Mouse (Mus musculus) MEL (cell line): ENCODE results near the gene Itpr2. TPM values are rescaled to one million over a fixed set of nuclear protein-coding genes. Genes with fewer than 3 reads are reported as not detected.

Source experiments
- DNase-seq: peaks from one replicate; pipeline ENCODE4 v3.0.0; 2011; ENCODE audit warnings: low read depth, low spot score
- H3K27ac ChIP-seq: 2 replicates; pipeline ENCODE4 v1.5.1; 2012; ENCODE audit warnings: low read depth, mild to moderate bottlenecking, control low read depth, low read length, moderate library complexity; ENCODE audit not compliant: control insufficient read depth
- H3K27me3 ChIP-seq, 2 experiments: fragments of 150-350 bp in 1 of 2; sonication (generic) in 1 of 2; 2 replicates each; pipeline ENCODE4 v1.6.1; 2012; ENCODE audit warnings: low read length in 2 of 2, mild to moderate bottlenecking in 2 of 2, improper control_type of control experiment in 1 of 2, moderate library complexity in 1 of 2; ENCODE audit not compliant: insufficient read depth in 2 of 2, control insufficient read depth in 1 of 2
- H3K36me3 ChIP-seq, 2 experiments: 2 replicates each; pipeline ENCODE4 v1.6.1; 2012 to 2014; ENCODE audit warnings: low read length in 2 of 2, improper control_type of control experiment in 1 of 2, inconsistent platforms in 1 of 2, mild to moderate bottlenecking in 1 of 2; ENCODE audit not compliant: insufficient read depth in 2 of 2, control insufficient read depth in 1 of 2
- H3K4me1 ChIP-seq, 2 experiments: fragments of 150-350 bp in 1 of 2; sonication (generic) in 1 of 2; 2 replicates each; pipeline ENCODE4 v1.6.1; 2012; ENCODE audit warnings: low read length in 2 of 2, improper control_type of control experiment in 1 of 2, mild to moderate bottlenecking in 1 of 2; ENCODE audit not compliant: insufficient read depth in 2 of 2, control insufficient read depth in 1 of 2
- H3K4me3 ChIP-seq, 2 experiments: fragments of 150-350 bp in 1 of 2; sonication (generic) in 1 of 2; 2 replicates each; pipeline ENCODE4 v1.5.1; 2012; ENCODE audit warnings: low read depth in 2 of 2, low read length in 2 of 2, mild to moderate bottlenecking in 2 of 2, moderate library complexity in 2 of 2, control low read depth in 1 of 2, improper control_type of control experiment in 1 of 2; ENCODE audit not compliant: control insufficient read depth in 1 of 2, insufficient read depth in 1 of 2
- H3K79me2 ChIP-seq: 2 replicates; pipeline ENCODE4 v1.6.1; 2012; ENCODE audit warnings: mild to moderate bottlenecking, low read length, moderate library complexity; ENCODE audit not compliant: control insufficient read depth, poor library complexity, insufficient read depth
- H3K9ac ChIP-seq: 2 replicates; pipeline ENCODE4 v1.6.1; 2012; ENCODE audit warnings: low read depth, mild to moderate bottlenecking, control low read depth, low read length, moderate library complexity; ENCODE audit not compliant: control insufficient read depth, poor library complexity, severe bottlenecking
- H3K9me3 ChIP-seq: fragments of 150-350 bp; sonication (generic); replicated peaks from 2 replicates; pipeline ENCODE4 v1.6.1; 2012; ENCODE audit warnings: mild to moderate bottlenecking, low read length, improper control_type of control experiment, moderate library complexity; ENCODE audit not compliant: insufficient read depth
- CHD1 ChIP-seq: IDR thresholded peaks from 2 replicates; pipeline ENCODE4 v1.6.1; 2012; ENCODE audit warnings: low read depth, mild to moderate bottlenecking, inconsistent platforms, low read length, improper control_type of control experiment
- CHD2 ChIP-seq: IDR thresholded peaks from 2 replicates; pipeline ENCODE4 v1.6.1; 2011; ENCODE audit warnings: low read length, improper control_type of control experiment
- CTCF ChIP-seq, 3 experiments: IDR thresholded peaks in 2 of 3; conservative IDR thresholded peaks in 1 of 3; 2 replicates each; pipeline ENCODE4 v1.5.1; 2011 to 2012; ENCODE audit warnings: low read length in 3 of 3, low read depth in 2 of 3, mild to moderate bottlenecking in 2 of 3, improper control_type of control experiment in 1 of 3, inconsistent platforms in 1 of 3, mixed read lengths in 1 of 3, moderate library complexity in 1 of 3; ENCODE audit not compliant: control insufficient read depth in 1 of 3, insufficient read depth in 1 of 3, poor library complexity in 1 of 3, severe bottlenecking in 1 of 3
- E2F4 ChIP-seq: IDR thresholded peaks from 2 replicates; pipeline ENCODE4 v1.6.1; 2011; ENCODE audit warnings: low read depth, low read length, improper control_type of control experiment, borderline replicate concordance
- ELF1 ChIP-seq: IDR thresholded peaks from 2 replicates; pipeline ENCODE4 v1.6.1; 2014; ENCODE audit warnings: low read depth, mild to moderate bottlenecking, inconsistent platforms, low read length, improper control_type of control experiment, moderate library complexity
- EP300 ChIP-seq, 2 experiments: IDR thresholded peaks; 2 replicates each; pipeline ENCODE4 v1.6.1; 2011; ENCODE audit warnings: improper control_type of control experiment in 2 of 2, low read length in 2 of 2, low read depth in 1 of 2, mild to moderate bottlenecking in 1 of 2
- GATA1 ChIP-seq: IDR thresholded peaks from 2 replicates; pipeline ENCODE4 v1.6.1; 2011; ENCODE audit warnings: low read depth, low read length, improper control_type of control experiment
- JUND ChIP-seq: IDR thresholded peaks from 2 replicates; pipeline ENCODE4 v1.6.1; 2011; ENCODE audit warnings: low read depth, mild to moderate bottlenecking, improper control_type of control experiment, low read length
- MAFK ChIP-seq: IDR thresholded peaks from 2 replicates; pipeline ENCODE4 v1.6.1; 2011; ENCODE audit warnings: low read depth, mild to moderate bottlenecking, low read length, improper control_type of control experiment, borderline replicate concordance
- MAX ChIP-seq: IDR thresholded peaks from 2 replicates; pipeline ENCODE4 v1.6.1; 2011; ENCODE audit warnings: low read length, improper control_type of control experiment
- MEF2A ChIP-seq: IDR thresholded peaks from 2 replicates; pipeline ENCODE4 v1.6.1; 2014; ENCODE audit warnings: low read depth, mild to moderate bottlenecking, inconsistent platforms, low read length, improper control_type of control experiment; ENCODE audit not compliant: poor library complexity, insufficient replicate concordance, severe bottlenecking; ENCODE audit errors: extremely low read depth
- MYB ChIP-seq: IDR thresholded peaks from 2 replicates; pipeline ENCODE4 v1.6.1; 2011; ENCODE audit warnings: mild to moderate bottlenecking, low read depth, low read length, improper control_type of control experiment
- MYC ChIP-seq: IDR thresholded peaks from 2 replicates; pipeline ENCODE4 v1.6.1; 2011; ENCODE audit warnings: low read depth, mild to moderate bottlenecking, low read length, improper control_type of control experiment, moderate library complexity
- NELFE ChIP-seq: IDR thresholded peaks from 2 replicates; pipeline ENCODE4 v1.6.1; 2011; ENCODE audit warnings: low read depth, low read length, improper control_type of control experiment
- NRF1 ChIP-seq: IDR thresholded peaks from 2 replicates; pipeline ENCODE4 v1.6.1; 2014; ENCODE audit warnings: low read depth, mild to moderate bottlenecking, inconsistent platforms, low read length, improper control_type of control experiment, moderate library complexity; ENCODE audit not compliant: poor library complexity, insufficient read depth, severe bottlenecking
- POLR2AphosphoS5 ChIP-seq: IDR thresholded peaks from 2 replicates; pipeline ENCODE4 v1.6.1; 2012; ENCODE audit warnings: low read depth, borderline replicate concordance, mild to moderate bottlenecking, inconsistent platforms, low read length, moderate library complexity, mixed read lengths
- RCOR1 ChIP-seq: IDR thresholded peaks from 2 replicates; pipeline ENCODE4 v1.6.1; 2012; ENCODE audit warnings: low read depth, mild to moderate bottlenecking, inconsistent platforms, low read length, improper control_type of control experiment
- TAL1 ChIP-seq: IDR thresholded peaks from 2 replicates; pipeline ENCODE4 v1.6.1; 2012; ENCODE audit warnings: mild to moderate bottlenecking, inconsistent platforms, low read length, moderate library complexity, mixed read lengths
- TBP ChIP-seq: IDR thresholded peaks from 2 replicates; pipeline ENCODE4 v1.8.0; 2011; ENCODE audit warnings: low read depth, low read length, improper control_type of control experiment
- TCF12 ChIP-seq: IDR thresholded peaks from 2 replicates; pipeline ENCODE4 v1.6.1; 2014; ENCODE audit warnings: low read depth, mild to moderate bottlenecking, inconsistent platforms, low read length, improper control_type of control experiment, moderate library complexity
- USF1 ChIP-seq: IDR thresholded peaks from 2 replicates; pipeline ENCODE4 v1.6.1; 2014; ENCODE audit warnings: low read depth, mild to moderate bottlenecking, inconsistent platforms, low read length, improper control_type of control experiment, moderate library complexity
- ZMIZ1 ChIP-seq: IDR thresholded peaks from 2 replicates; pipeline ENCODE4 v1.6.1; 2012; ENCODE audit warnings: low read depth, mild to moderate bottlenecking, inconsistent platforms, low read length, improper control_type of control experiment, moderate library complexity
- ZNF384 ChIP-seq: IDR thresholded peaks from 2 replicates; pipeline ENCODE4 v1.6.1; 2012; ENCODE audit warnings: low read depth, mild to moderate bottlenecking, inconsistent platforms, low read length, improper control_type of control experiment
- polyA plus RNA-seq, 2 experiments: library from polyadenylated mRNA; stranded (reverse) in 1 of 2; unstranded in 1 of 2; fragments of >175 nt in 1 of 2; fragments of >200 nt in 1 of 2; gene quantifications; 2 replicates each; pipeline versions ENCODE4 v1.2.1 to v1.2.4; 2012; ENCODE audit warnings: low replicate concordance in 2 of 2, low read depth in 1 of 2; ENCODE audit not compliant: insufficient read length in 2 of 2, insufficient read depth in 1 of 2, missing spikeins in 1 of 2
- total RNA-seq: library from RNA; depleted of rRNA; stranded (reverse); fragments of 300-350 nt; gene quantifications from 2 replicates; pipeline ENCODE4 v1.2.3, GENCODE M21; 2012

The Itpr2 gene
- total and polyA plus RNA-seq, 3 experiments, result 1.5 to 3.0 TPM; not detected in 1

- Histone ChIP-seq H3K79me2 (no peaks in the 10 kb centered on the region), H3K9ac (no peak overlapping the region), H3K4me1 (peaks cover 4% of the 10 kb centered on the region in 2 experiments), H3K36me3 (peaks cover 0 to 8% of the 10 kb centered on the region in 2 experiments; a peak in 2 of 4 replicates), H3K4me3 (no peak overlapping the region), H3K27ac (no peak overlapping the region), H3K9me3 (no peaks in the 10 kb centered on the region), H3K27me3 (no peaks in the 10 kb centered on the region)
- no peak for TF ChIP-seq NELFE
- no peak for TF ChIP-seq RCOR1
- TF ChIP-seq ELF1, result no peak
- TF ChIP-seq ZMIZ1, result no peak
- TF ChIP-seq GATA1, result no peak
- no peak for TF ChIP-seq TBP
- no peak for TF ChIP-seq MEF2A
- TF ChIP-seq CHD1, result no peak
- TF ChIP-seq NRF1, result no peak
- no peak for TF ChIP-seq MAX
- TF ChIP-seq CHD2, result no peak
- no peak for TF ChIP-seq MAFK
- TF ChIP-seq TCF12, result no peak
- no peak for TF ChIP-seq CTCF (IDR thresholded peaks at IDR 0.05 in 2 of 3, conservative IDR thresholded peaks at IDR 0.05 in 1 of 3; ENCODE audit: control insufficient read depth in 1 of 3, insufficient read depth in 1 of 3, low read depth in 2 of 3, low read length in 3 of 3, poor library complexity in 1 of 3, severe bottlenecking in 1 of 3)
- TF ChIP-seq JUND, result no peak
- no peak for TF ChIP-seq E2F4
- TF ChIP-seq TAL1, result no peak
- no peak for TF ChIP-seq USF1
- TF ChIP-seq EP300 (IDR thresholded peaks at IDR 0.05; ENCODE audit: low read depth in 1 of 2, low read length in 2 of 2), result no peak
- TF ChIP-seq ZNF384, result no peak
- no peak for DNase-seq
Measured at GRCm38 (mm10) chr6:146269291-146269690, 232.7 kb downstream of the Itpr2 start.

DNA sequence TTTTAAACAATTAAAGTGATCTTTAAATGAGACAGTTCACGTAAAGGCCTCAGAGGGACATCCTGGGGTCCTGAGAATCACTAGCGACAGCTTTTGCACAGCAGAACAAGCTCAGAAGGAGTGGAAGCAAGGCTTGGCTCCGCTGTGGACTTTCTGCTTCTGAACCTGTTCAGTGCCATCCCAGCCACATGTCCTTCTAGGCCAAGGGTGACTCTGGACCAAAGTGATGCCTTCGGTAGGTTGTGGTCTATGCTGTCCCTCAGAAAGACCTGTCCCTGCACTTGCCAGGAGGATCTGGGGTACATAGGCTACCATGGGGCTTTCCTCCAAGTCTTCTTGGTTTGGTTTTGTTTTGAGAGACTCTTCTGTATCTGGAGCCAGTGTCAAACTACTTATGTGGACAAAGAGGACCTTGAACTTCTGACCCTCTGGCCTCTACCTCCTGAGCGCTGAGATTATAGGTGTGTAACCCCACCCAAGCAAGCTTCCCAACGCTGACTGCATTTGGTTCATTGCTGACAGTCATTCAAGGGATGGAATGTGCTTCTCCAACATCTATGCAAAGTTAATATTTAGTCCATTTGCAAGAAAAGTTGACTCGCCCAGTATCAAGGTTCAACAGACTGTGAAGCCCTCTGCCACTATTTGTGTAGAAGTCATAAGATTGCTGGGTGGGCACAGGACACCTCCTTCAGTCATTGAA lies 241.2 kb downstream of the Itpr2 start:
- no peak for DNase-seq
- H3K27ac ChIP-seq, result no peak overlapping the region
- TF ChIP-seq USF1, result no peak
- no peak for TF ChIP-seq MAFK
- no peak for TF ChIP-seq MYB
- no peak for TF ChIP-seq POLR2AphosphoS5
- no peak for TF ChIP-seq MEF2A
- TF ChIP-seq MYC, result no peak
- TF ChIP-seq, all 39 proteins: peak for 0
- Histone ChIP-seq H3K79me2 (no peaks in the 10 kb centered on the region), H3K4me3 (no peak overlapping the region), H3K9ac (no peak overlapping the region), H3K36me3 (peaks cover 0 to 6% of the 10 kb centered on the region in 2 experiments; a peak in 1 of 4 replicates), H3K4me1 (peaks cover 0 to 5% of the 10 kb centered on the region in 2 experiments; a peak in 1 of 4 replicates), H3K27me3 (no peaks in the 10 kb centered on the region), H3K9me3 (no peaks in the 10 kb centered on the region)
